Mouse (Mus musculus) WW6 (cell line): Measurements from ENCODE around the gene Gabrd.

Experiments used
- DNase-seq: peaks from one replicate; pipeline ENCODE4 v3.0.0-alpha.2; 2013; ENCODE audit warnings: low read depth, low spot score

Gabrd gene

DNA sequence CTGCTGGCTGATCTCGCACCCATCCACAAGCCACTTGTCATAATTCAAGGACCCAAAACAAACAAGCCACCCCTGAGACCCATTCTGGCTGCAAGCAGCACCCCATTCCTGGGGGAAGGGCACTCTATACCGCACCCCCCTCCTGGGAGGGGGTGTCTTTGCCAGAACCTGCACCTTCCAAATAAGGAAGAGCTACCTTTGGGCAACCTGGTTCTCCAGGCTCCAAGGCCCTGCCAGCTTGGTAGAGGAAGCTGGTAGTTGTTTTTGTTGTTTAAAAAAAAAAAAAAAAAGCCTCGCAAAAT is 53.7 kb downstream of the Gabrd start:
- no peak for DNase-seq

DNA sequence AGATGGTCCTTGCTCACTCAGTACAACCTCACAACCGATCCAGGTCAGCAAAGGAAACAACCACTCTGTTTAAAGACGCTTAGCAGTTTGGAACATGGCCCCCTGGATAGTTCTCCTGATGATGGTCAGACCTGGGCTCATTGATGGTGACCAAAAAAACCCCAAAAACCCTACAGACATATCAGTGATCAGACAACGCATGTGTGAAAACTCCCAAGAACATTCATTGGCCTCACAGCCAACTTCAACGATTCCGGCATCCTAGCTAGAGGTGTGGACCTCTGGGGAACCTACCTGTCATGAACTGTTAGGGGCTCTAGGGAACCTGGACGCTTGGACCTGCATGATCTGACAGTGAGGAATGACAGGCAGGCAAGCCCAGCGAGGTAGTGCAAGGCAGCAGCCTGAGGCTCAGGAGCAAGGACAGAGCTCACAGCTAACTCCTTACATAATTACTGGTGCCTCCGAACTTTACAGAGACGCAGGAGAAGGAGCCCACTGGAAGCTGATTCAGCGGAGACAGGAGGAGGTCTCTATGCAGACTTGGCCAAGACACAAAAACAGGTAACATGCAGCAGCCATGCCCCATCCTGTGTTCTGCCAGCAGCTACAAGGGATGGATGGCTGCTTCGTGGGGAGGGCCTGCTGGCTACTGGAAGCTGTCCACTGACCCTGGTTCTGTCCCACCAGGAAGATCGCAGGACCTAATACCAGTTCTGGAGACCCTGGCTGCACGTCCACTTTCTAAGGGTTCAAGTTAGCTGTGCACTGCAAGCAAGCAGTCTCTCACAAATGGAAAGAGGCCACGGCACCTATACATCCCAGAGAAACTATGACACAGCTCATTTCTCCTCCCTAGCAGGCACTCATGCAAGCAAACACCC is 54.3 kb downstream of the Gabrd start:
- no peak for DNase-seq

DNA sequence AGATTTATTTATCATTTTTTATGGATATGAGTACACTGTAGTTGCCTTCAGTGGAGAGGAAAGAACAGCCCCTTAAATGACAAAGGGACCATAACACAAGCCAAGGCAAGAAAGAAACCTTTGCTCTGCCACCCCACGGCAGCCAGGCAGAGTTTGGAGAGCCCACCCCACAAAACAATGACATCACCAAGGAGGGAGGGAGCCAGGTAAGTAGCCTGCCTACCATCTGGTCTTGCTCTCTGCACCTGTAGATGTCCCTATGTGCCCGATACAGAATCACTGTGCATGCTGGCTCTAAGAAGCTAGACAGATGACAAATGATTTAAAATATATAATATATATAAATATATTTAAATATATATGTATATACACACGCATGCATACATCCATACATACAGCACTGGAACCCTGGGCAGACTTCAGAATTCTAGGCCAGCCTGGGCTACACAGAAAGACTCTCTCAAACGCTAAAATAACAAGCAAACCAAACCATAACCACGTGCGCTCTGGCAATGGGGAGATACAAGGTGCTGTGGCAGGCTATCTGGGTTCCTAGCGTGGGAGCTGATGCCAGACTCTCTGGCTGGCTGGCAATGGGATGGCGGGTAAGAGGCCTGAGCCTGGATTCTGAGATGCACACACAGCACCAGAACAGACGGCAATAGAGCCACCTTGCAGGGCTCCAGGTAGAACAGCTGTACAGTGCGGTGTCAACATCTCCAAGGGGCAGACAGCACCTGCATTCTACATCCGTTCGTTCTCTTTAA is 61.4 kb downstream of the Gabrd start:
- no peak for DNase-seq
